Mouse (Mus musculus) lung, embryonic 16.5 days (tissue): ENCODE measurements around the gene Tbx15. TPM values are rescaled to one million over a fixed set of nuclear protein-coding genes. Genes with fewer than 3 reads are reported as not detected.

ENCODE experiments used
- ATAC-seq: fragments of 200-750 bp; cut with Nextera tagmentation; 2 replicates; pipeline ENCODE4 v1.8.0; 2017; ENCODE audit warnings: low read depth, mild to moderate bottlenecking, moderate library complexity
- H3K27ac ChIP-seq: fragments of 300-500 bp; sonication (generic); 2 replicates; pipeline ENCODE4 v1.5.1; 2014; ENCODE audit warnings: mild to moderate bottlenecking, control low read depth, low read length
- H3K27me3 ChIP-seq: fragments of 300-500 bp; sonication (generic); 2 replicates; pipeline ENCODE4 v1.6.1; 2014; ENCODE audit warnings: low read depth, low read length, mixed read lengths; ENCODE audit not compliant: control insufficient read depth, insufficient read depth
- H3K36me3 ChIP-seq: fragments of 300-500 bp; sonication (generic); 2 replicates; pipeline ENCODE4 v1.6.1; 2014; ENCODE audit warnings: low read length; ENCODE audit not compliant: control insufficient read depth, insufficient read depth
- H3K4me1 ChIP-seq: fragments of 300-500 bp; sonication (generic); replicated peaks from 2 replicates; pipeline ENCODE4 v1.6.1; 2014; ENCODE audit warnings: low read length, mixed read lengths; ENCODE audit not compliant: control insufficient read depth, insufficient read depth
- H3K4me2 ChIP-seq: fragments of 300-500 bp; sonication (generic); 2 replicates; pipeline ENCODE4 v1.6.1; 2014; ENCODE audit warnings: low read depth, low read length, control low read depth
- H3K4me3 ChIP-seq: fragments of 300-500 bp; sonication (generic); 2 replicates; pipeline ENCODE4 v1.5.1; 2014; ENCODE audit warnings: mild to moderate bottlenecking, low read length, control low read depth
- H3K9ac ChIP-seq: fragments of 300-500 bp; sonication (generic); 2 replicates; pipeline ENCODE4 v1.6.1; 2014; ENCODE audit warnings: low read length, control low read depth
- H3K9me3 ChIP-seq: fragments of 300-500 bp; sonication (generic); 2 replicates; pipeline ENCODE4 v1.6.1; 2016; ENCODE audit warnings: low read length; ENCODE audit not compliant: control insufficient read depth
- WGBS: fragments of 180-500 bp; shearing (Covaris S2); extraction: QIAGEN DNeasy Blood & Tissue Kit; methylation state at CpG from one replicate; pipeline ENCODE4 v1.1.7; 2014; 5-methylcytosine and 5-hydroxymethylcytosine counted together
- polyA plus RNA-seq: library from polyadenylated mRNA; unstranded; fragments of >200 nt; fragmentation: Nextera tagmentation; extraction: Ambion mirVana; gene quantifications from 2 replicates; pipeline ENCODE4 v1.2.1, GENCODE M21; 2015

Gene Tbx15
- polyA plus RNA-seq, 1 experiment from 2014 or later = 0.24 TPM

DNA sequence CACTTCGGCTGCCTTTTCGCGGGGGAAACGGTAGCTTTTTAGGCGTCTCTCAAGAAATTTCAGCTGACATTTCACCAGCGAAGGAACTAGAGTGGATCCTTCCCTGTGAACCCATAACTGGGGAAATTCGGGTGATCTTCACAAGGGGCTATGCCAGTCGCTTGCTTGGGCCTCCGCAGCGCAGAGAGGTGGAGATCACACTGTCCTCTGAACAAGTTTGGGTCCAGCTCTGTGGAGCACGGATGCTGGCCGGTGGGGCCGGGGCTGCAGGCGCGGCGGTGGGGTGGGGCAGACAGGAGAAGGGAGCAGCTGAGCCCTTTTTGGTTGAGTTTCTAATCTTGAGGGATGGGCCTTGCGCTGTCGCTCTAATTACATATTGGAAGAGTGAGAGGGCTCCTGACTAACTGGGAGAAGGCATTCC lies 21.2 kb downstream of the Tbx15 start:
- Histone ChIP-seq H3K27me3 (peaks cover 84% of the 10 kb centered on the region), H3K36me3 (no peaks in the 10 kb centered on the region), H3K4me1 (no peaks in the 10 kb centered on the region), H3K9ac (no peak overlapping the region), H3K9me3 (no peaks in the 10 kb centered on the region), H3K4me3 (no peak overlapping the region), H3K4me2 (no peak overlapping the region), H3K27ac (no peak overlapping the region)
- 3% methylated on average over 18 of the region's 18 CpGs for WGBS
- no peak for ATAC-seq

DNA sequence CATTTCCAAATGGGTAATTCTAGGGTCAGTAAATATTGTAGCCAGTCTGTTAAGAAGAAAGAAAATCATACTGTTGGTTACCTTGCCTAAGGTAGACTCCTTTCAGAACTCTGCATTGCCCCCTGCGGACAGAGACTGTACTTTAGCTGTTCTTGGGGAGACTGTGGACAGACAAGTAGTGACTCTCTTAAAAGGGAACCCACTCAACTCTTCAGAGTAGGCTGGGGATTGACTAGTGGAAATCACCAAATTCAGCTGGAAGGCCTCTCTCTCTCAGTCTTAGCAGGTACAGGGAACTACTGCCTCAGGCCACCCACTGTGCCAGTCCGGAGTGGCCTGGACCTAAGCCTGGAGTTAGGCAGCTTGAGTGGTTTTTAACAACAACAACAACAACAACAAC lies 21.8 kb downstream of the Tbx15 start:
- no peak for ATAC-seq
- peaks cover 78% of the 10 kb centered on the region for H3K27me3 ChIP-seq
- no peak overlapping the region for H3K27ac ChIP-seq
- H3K4me3 ChIP-seq = no peak overlapping the region
- no peaks in the 10 kb centered on the region for H3K36me3 ChIP-seq
- H3K9me3 ChIP-seq = no peaks in the 10 kb centered on the region
- H3K9ac ChIP-seq = no peak overlapping the region
- no peak overlapping the region for H3K4me2 ChIP-seq
- 8% methylated on average over 2 of the region's 2 CpGs for WGBS
- H3K4me1 ChIP-seq = no peaks in the 10 kb centered on the region

DNA sequence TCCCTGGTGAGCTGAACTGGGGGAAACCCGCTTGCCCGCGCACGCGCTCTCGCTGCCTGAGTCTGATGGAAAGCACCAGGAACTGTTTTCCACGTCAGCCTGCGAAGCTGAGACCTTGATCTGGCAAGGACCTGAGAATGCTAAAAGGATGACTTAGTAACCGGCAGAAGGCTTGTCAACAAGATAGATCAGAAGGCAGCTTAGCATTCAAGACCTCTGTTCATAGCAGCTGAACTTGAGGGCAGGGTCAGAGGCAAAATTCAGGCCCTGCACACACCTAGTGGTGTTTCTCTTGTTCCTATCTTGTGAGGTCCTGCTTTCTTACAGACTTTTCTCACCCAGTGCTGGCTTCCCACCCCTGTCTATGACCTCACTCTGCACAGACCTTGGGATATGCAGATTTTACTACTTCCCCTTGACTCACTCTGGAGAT lies 23.3 kb downstream of the Tbx15 start:
- Histone ChIP-seq H3K9me3 (no peaks in the 10 kb centered on the region), H3K36me3 (no peaks in the 10 kb centered on the region), H3K27me3 (peaks cover 67% of the 10 kb centered on the region), H3K4me1 (no peaks in the 10 kb centered on the region), H3K9ac (no peak overlapping the region), H3K4me2 (no peak overlapping the region), H3K4me3 (no peak overlapping the region), H3K27ac (no peak overlapping the region)
- WGBS = 9% methylated on average over 9 of the region's 9 CpGs
- ATAC-seq = no peak

DNA sequence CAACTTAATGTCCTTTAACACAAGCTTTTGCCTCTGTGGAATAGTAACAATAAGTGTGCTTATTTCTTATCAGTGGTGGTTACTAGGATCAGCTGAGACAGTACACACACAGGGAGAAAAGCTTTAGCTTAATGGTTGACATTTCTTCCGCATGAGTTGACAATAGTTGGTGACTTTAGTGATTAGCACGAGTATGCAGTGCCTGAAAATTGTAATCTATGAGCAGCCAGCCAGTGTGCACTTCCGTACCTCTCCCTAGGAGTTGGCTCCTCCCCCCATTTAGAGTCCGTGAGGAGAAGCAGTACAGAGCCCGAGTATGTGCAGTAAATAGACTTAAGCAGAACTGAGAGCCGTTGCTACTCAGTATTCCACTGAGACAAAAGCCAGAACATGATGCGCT lies 24.5 kb downstream of the Tbx15 start:
- H3K4me3 ChIP-seq = no peak overlapping the region
- H3K4me1 ChIP-seq = no peaks in the 10 kb centered on the region
- no peak overlapping the region for H3K27ac ChIP-seq
- 29% methylated on average over 7 of the region's 7 CpGs for WGBS
- no peak overlapping the region for H3K4me2 ChIP-seq
- H3K27me3 ChIP-seq = peaks cover 56% of the 10 kb centered on the region
- no peaks in the 10 kb centered on the region for H3K9me3 ChIP-seq
- no peak overlapping the region for H3K9ac ChIP-seq
- no peak for ATAC-seq
- H3K36me3 ChIP-seq = no peaks in the 10 kb centered on the region

DNA sequence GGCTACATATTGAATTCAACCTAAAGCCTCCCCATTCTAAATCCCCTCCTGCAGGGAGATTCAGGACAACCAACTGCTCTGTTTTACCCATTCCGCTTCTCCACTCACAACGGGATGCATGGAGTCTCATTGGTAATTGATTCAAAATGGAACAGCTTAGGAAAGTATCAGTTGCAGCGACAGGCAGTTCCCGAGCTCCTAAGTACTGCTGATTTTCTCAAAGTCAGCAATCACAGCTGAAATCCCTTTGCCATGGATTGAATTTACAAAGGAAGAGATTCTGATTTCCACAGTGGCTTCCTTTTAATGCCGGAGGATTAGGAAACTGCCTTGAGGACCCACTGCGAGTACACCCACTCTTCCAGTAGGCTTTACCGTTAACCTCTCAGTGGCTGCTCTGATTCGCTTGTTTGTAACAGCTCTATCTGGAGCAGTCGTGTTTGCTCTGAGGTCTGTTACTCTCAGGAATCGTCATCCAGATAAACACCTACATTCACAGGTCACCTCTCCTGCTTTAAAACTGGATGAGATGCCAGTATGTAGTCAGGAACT lies 26.6 kb downstream of the Tbx15 start:
- no peak overlapping the region for H3K4me2 ChIP-seq
- peaks cover 38% of the 10 kb centered on the region for H3K27me3 ChIP-seq
- H3K4me1 ChIP-seq = no peaks in the 10 kb centered on the region
- no peak for ATAC-seq
- no peaks in the 10 kb centered on the region for H3K36me3 ChIP-seq
- 46% methylated on average over 10 of the region's 10 CpGs for WGBS
- H3K9ac ChIP-seq = no peak overlapping the region
- H3K27ac ChIP-seq = no peak overlapping the region
- H3K9me3 ChIP-seq = no peaks in the 10 kb centered on the region
- no peak overlapping the region for H3K4me3 ChIP-seq

DNA sequence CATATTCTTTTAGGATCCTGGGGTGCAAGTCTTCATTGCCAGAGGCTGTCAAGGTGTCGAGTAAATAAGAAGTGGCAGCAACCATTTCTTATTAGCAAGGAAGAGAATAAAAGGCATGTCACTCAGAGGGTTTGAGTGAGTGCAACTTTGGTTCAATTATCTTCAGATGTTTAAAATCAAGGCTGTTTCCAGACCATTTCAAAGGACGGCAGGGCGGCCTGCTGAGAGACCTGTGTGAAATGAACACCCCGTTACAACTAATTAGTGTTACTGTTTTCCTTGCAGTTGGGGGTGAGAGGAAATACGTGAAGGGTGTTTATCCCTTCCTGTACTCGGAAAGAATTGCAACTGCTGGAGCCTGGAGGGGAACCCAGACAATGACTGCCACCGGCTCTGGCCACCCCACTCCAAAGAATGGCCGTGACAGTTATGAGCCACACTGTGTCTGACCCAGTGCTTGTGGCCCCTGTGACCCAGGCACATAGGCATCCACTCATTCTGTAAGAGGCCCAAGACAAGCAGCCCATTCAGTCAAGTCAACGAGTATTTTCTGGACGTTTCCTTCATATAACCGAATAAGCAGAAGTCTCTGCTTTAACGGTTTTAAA lies 37.9 kb downstream of the Tbx15 start:
- WGBS = 54% methylated on average over 12 of the region's 12 CpGs
- H3K4me1 ChIP-seq = no peaks in the 10 kb centered on the region
- H3K27me3 ChIP-seq = no peaks in the 10 kb centered on the region
- H3K9me3 ChIP-seq = no peaks in the 10 kb centered on the region
- no peak overlapping the region for H3K9ac ChIP-seq
- H3K27ac ChIP-seq = no peak overlapping the region
- ATAC-seq = no peak
- H3K4me2 ChIP-seq = no peak overlapping the region
- H3K4me3 ChIP-seq = no peak overlapping the region
- no peaks in the 10 kb centered on the region for H3K36me3 ChIP-seq

DNA sequence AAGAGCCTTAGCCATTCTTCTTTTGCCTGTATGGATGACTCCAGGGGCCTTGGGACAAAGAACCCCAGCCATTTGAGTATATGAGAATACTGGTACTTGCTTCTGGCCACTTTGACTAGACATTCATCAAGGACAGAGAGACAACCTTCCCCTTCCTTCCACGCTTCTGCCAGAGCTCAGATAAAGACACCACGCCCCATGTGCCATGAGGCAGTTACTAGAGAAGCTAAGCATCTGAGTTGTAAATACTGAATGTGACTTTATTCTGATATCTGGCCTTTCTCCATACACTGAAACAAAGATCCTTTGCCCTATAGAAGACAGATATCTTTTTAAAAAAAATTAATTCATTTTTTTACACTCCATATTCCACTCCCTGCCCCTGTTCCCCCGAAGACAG lies 39.5 kb downstream of the Tbx15 start:
- H3K9ac ChIP-seq = no peak overlapping the region
- no peaks in the 10 kb centered on the region for H3K27me3 ChIP-seq
- H3K4me3 ChIP-seq = no peak overlapping the region
- H3K27ac ChIP-seq = no peak overlapping the region
- no peaks in the 10 kb centered on the region for H3K9me3 ChIP-seq
- 67% methylated on average over 3 of the region's 3 CpGs for WGBS
- H3K36me3 ChIP-seq = no peaks in the 10 kb centered on the region
- no peak overlapping the region for H3K4me2 ChIP-seq
- no peaks in the 10 kb centered on the region for H3K4me1 ChIP-seq
- ATAC-seq = no peak

DNA sequence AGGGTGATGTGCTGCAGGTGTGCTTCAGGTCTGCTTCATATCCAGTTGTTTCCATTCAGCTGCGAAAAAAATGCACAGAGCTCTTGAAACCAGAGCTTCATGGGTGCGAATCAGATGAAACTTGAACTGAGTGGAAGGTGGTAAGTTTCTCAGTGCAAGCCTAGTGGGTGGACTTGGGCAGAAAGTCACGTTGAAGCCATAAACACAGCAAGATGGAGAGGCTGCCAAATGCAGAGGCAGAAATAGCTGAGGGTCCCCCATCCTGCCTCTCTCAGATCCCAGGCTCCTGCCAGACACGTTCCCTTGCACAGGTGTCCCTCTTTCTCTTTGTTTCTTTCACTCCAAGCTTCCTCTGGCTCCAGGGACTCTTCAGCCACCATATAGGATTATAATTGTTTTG lies 41.3 kb downstream of the Tbx15 start:
- Histone ChIP-seq H3K27ac (no peak overlapping the region), H3K4me2 (no peak overlapping the region), H3K9me3 (no peaks in the 10 kb centered on the region), H3K4me1 (no peaks in the 10 kb centered on the region), H3K9ac (no peak overlapping the region), H3K27me3 (no peaks in the 10 kb centered on the region), H3K36me3 (no peaks in the 10 kb centered on the region), H3K4me3 (no peak overlapping the region)
- WGBS = 55% methylated on average over 4 of the region's 4 CpGs
- ATAC-seq = no peak

DNA sequence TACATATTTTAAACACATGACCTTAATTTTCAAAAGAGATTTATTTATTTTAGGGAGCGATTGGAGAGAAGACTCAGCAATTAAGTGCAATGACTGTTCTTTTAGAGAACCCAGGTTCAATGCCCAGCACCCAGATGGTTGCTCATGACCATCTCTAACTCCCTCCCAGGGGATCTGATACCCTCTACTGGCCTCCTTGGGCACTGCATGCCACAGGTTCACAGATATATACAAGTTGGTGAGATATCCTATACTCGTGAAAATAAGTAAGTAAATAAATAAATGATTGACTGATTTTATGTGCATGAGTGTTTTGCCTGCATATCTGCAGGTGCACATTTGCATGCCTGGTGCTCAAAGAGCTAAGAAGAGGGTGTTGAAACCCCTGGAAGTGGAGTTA lies 48.1 kb downstream of the Tbx15 start:
- WGBS = 38% methylated on average over 2 of the region's 2 CpGs

More for the DNA sequence above, 48.1 kb downstream of the Tbx15 start:
- H3K36me3 ChIP-seq = no peaks in the 10 kb centered on the region
- no peak for ATAC-seq
- H3K9me3 ChIP-seq = no peaks in the 10 kb centered on the region
- H3K27me3 ChIP-seq = no peaks in the 10 kb centered on the region
- H3K4me2 ChIP-seq = no peak overlapping the region
- H3K4me1 ChIP-seq = no peaks in the 10 kb centered on the region
- H3K27ac ChIP-seq = no peak overlapping the region
- H3K9ac ChIP-seq = no peak overlapping the region
- H3K4me3 ChIP-seq = no peak overlapping the region
